Mouse (Mus musculus) limb, embryonic 14.5 days (tissue): Measurements from ENCODE around the gene Gm3854. TPM values are rescaled to one million over a fixed set of nuclear protein-coding genes. Genes with fewer than 3 reads are reported as not detected.
"Not testable (repeated sequence)": the region's sequence is repeated elsewhere in the genome, so short reads cannot be mapped to it uniquely, and the experiment has no call there.

ENCODE experiments used
- ATAC-seq: fragments of 200-750 bp; cut with Nextera tagmentation; 2 replicates; pipeline ENCODE4 v1.8.0; 2017; ENCODE audit warnings: low read depth, moderate number of reproducible peaks, moderate TSS enrichment; ENCODE audit not compliant: low FRiP score
- DNase-seq: peaks from one replicate; pipeline ENCODE4 v3.0.0-alpha.2; 2015; ENCODE audit warnings: low spot score
- H3K27ac ChIP-seq: fragments of 300-500 bp; sonication (generic); replicated peaks from 2 replicates; pipeline ENCODE4 v1.5.1; 2014; ENCODE audit warnings: low read depth, mild to moderate bottlenecking, low read length, moderate library complexity, mixed read lengths
- H3K27me3 ChIP-seq: fragments of 300-500 bp; sonication (generic); 2 replicates; pipeline ENCODE4 v1.6.1; 2014; ENCODE audit warnings: low read length, mixed read lengths; ENCODE audit not compliant: control insufficient read depth, insufficient read depth
- H3K36me3 ChIP-seq: fragments of 300-500 bp; sonication (generic); 2 replicates; pipeline ENCODE4 v1.6.1; 2014; ENCODE audit warnings: mild to moderate bottlenecking, low read length, moderate library complexity, mixed read lengths; ENCODE audit not compliant: control insufficient read depth, insufficient read depth
- H3K4me1 ChIP-seq: fragments of 300-500 bp; sonication (generic); 2 replicates; pipeline ENCODE4 v1.6.1; 2014; ENCODE audit warnings: antibody characterized with exemption, low read length, mixed read lengths; ENCODE audit not compliant: control insufficient read depth, insufficient read depth
- H3K4me2 ChIP-seq: fragments of 300-500 bp; sonication (generic); replicated peaks from 2 replicates; pipeline ENCODE4 v1.6.1; 2014; ENCODE audit warnings: low read depth, mild to moderate bottlenecking, low read length, moderate library complexity; ENCODE audit not compliant: severe bottlenecking
- H3K4me3 ChIP-seq: fragments of 300-500 bp; sonication (generic); replicated peaks from 2 replicates; pipeline ENCODE4 v1.5.1; 2014; ENCODE audit warnings: low read length
- H3K9ac ChIP-seq: fragments of 300-500 bp; sonication (generic); 2 replicates; pipeline ENCODE4 v1.6.1; 2014; ENCODE audit warnings: mild to moderate bottlenecking, low read depth, low read length, moderate library complexity; ENCODE audit not compliant: severe bottlenecking
- H3K9me3 ChIP-seq: fragments of 300-500 bp; sonication (generic); 2 replicates; pipeline ENCODE4 v1.6.1; 2016; ENCODE audit warnings: low read length; ENCODE audit not compliant: control insufficient read depth
- POLR2A ChIP-seq: fragments of 200-500 bp; IDR thresholded peaks from 2 replicates; pipeline ENCODE4 v1.8.0; 2012; ENCODE audit warnings: inconsistent platforms, mild to moderate bottlenecking, moderate library complexity, borderline replicate concordance; ENCODE audit not compliant: insufficient read depth, insufficient read length; ENCODE audit errors: extremely low read depth
- WGBS: fragments of 180-500 bp; shearing (Covaris S2); extraction: QIAGEN DNeasy Blood & Tissue Kit; methylation state at CpG from one replicate; pipeline ENCODE4 v1.1.7; 2014; 5-methylcytosine and 5-hydroxymethylcytosine counted together
- polyA plus RNA-seq, 2 experiments: library from polyadenylated mRNA; depleted of rRNA in 1 of 2; stranded (reverse) in 1 of 2; unstranded in 1 of 2; fragments of >200 nt; fragmentation: Nextera tagmentation in 1 of 2; extraction: Ambion mirVana in 1 of 2; gene quantifications; 2 replicates each; pipeline versions ENCODE4 v1.2.1 to v1.2.3; 2012 to 2014

Gm3854 gene
- 1.4 and 1.9 TPM in 2 replicates for polyA plus RNA-seq (2012; rRNA removed)
- polyA plus RNA-seq (2014; fragmentation: Nextera tagmentation; extraction: Ambion mirVana), result 1.1 and 1.9 TPM in 2 replicates

- Histone ChIP-seq H3K36me3 (no peaks in the 10 kb centered on the region), H3K27me3 (no peaks in the 10 kb centered on the region), H3K9ac (peak within 1 kb of the TSS; percentile 59), H3K27ac (0 out of 2 replicates have a peak within 1 kb of the TSS, but pooled peaks have one; percentile 34), H3K4me2 (peak within 1 kb of the TSS; percentile 43), H3K4me1 (peaks cover 4% of the 10 kb centered on the region; the same call in 1 of the 2 replicates), H3K4me3 (peak within 1 kb of the TSS; percentile 56), H3K9me3 (no peaks in the 10 kb centered on the region)
- WGBS, result 1% methylated on average over 26 of the region's 26 CpGs
- TF ChIP-seq POLR2A, result no peak
- peak; percentile 86 for DNase-seq
- ATAC-seq, result peak; percentile 94
Measured at GRCm38 (mm10) chr7:6343501-6344071, at the start of gene Gm3854. Gene Gm3854, plus strand, starts transcription at chr7:6343759.

GRCm38 (mm10) chr7:6300796-6301195, 42.8 kb upstream of the Gm3854 start:
- not testable (repeated sequence) for ATAC-seq, H3K9ac ChIP-seq, H3K27me3 ChIP-seq, H3K4me3 ChIP-seq, H3K4me2 ChIP-seq, DNase-seq, H3K27ac ChIP-seq, H3K9me3 ChIP-seq, H3K4me1 ChIP-seq
- 76% methylated on average over 11 of the region's 11 CpGs for WGBS
- peaks cover 39% of the 10 kb centered on the region for H3K36me3 ChIP-seq

GRCm38 (mm10) chr7:6330458-6331232, 12.9 kb upstream of the Gm3854 start:
- WGBS, result 17% methylated on average over 23 of the region's 23 CpGs
- peak; percentile 56 for ATAC-seq
- Histone ChIP-seq H3K4me2 (peak overlapping the region; percentile 78), H3K27me3 (no peaks in the 10 kb centered on the region), H3K4me1 (peaks cover 8% of the 10 kb centered on the region), H3K9ac (peak overlapping the region; percentile 88), H3K9me3 (no peaks in the 10 kb centered on the region), H3K4me3 (peak overlapping the region; percentile 65), H3K27ac (peak overlapping the region; percentile 83), H3K36me3 (peaks cover 10% of the 10 kb centered on the region)
- DNase-seq, result no peak
- no peak for TF ChIP-seq POLR2A

GRCm38 (mm10) chr7:6331233-6331956, 12.2 kb upstream of the Gm3854 start, which contains the start of gene Zfp583:
Gene Zfp583, minus strand, starts transcription at chr7:6331285.
- peak; percentile 97 for ATAC-seq
- 5% methylated on average over 28 of the region's 31 CpGs for WGBS
- peak within 1 kb of the TSS; percentile 83 for H3K27ac ChIP-seq
- H3K4me1 ChIP-seq, result peaks cover 8% of the 10 kb centered on the region
- H3K4me3 ChIP-seq, result peak within 1 kb of the TSS; percentile 65
- no peaks in the 10 kb centered on the region for H3K27me3 ChIP-seq
- H3K9ac ChIP-seq, result peak within 1 kb of the TSS; percentile 88
- H3K9me3 ChIP-seq, result no peaks in the 10 kb centered on the region
- peak; percentile 92 for DNase-seq
- peaks cover 10% of the 10 kb centered on the region for H3K36me3 ChIP-seq
- H3K4me2 ChIP-seq, result peak within 1 kb of the TSS; percentile 78
- no peak for TF ChIP-seq POLR2A

- 79% methylated on average over 5 of the region's 5 CpGs for WGBS
- H3K27ac ChIP-seq, result no peak overlapping the region
- no peak for ATAC-seq
Measured at GRCm38 (mm10) chr7:6339865-6340264, 3.7 kb upstream of the Gm3854 start.

More at GRCm38 (mm10) chr7:6339865-6340264, 3.7 kb upstream of the Gm3854 start:
- H3K9ac ChIP-seq, result no peak overlapping the region
- peaks cover 4% of the 10 kb centered on the region; the same call in 1 of the 2 replicates for H3K4me1 ChIP-seq
- H3K36me3 ChIP-seq, result no peaks in the 10 kb centered on the region
- DNase-seq, result no peak
- H3K27me3 ChIP-seq, result no peaks in the 10 kb centered on the region
- no peak for TF ChIP-seq POLR2A
- no peak overlapping the region for H3K4me3 ChIP-seq
- H3K9me3 ChIP-seq, result no peaks in the 10 kb centered on the region
- H3K4me2 ChIP-seq, result no peak overlapping the region
